Mouse (Mus musculus): ENCODE measurements at regions not wholly inside any gene's neighbourhood (a gene's known extent, or its start where the extent isn't known, plus 50 kb on each side); places are given as distances from the start of the nearest gene placed in this dataset.
A peak's percentile ranks its signal among the peaks of the same experiment; 100 is the strongest.

GRCm38 (mm10) chr19:36229941-36230340 is 110.0 kb upstream of the Ankrd1 start:
- peak; percentile 23 for DNase-seq (ENCODE audit: low read depth)

GRCm38 (mm10) chr19:36235131-36235530 is 113.0 kb upstream of the Pcgf5 start:
- no peak for DNase-seq (ENCODE audit: low read depth)

GRCm38 (mm10) chr19:36236576-36237345 is 111.3 kb upstream of the Pcgf5 start:
- no peak for DNase-seq (ENCODE audit: low read depth)

GRCm38 (mm10) chr19:36237751-36238150 is 110.4 kb upstream of the Pcgf5 start:
- peak; percentile 73 for DNase-seq (ENCODE audit: low read depth)

- no peak for DNase-seq (ENCODE audit: low read depth)
Observed at GRCm38 (mm10) chr19:36238536-36238935, 109.6 kb upstream of the Pcgf5 start.

- no peak for DNase-seq (ENCODE audit: low read depth)
Observed at GRCm38 (mm10) chr19:36242396-36242795, 105.7 kb upstream of the Pcgf5 start.

- no peak for DNase-seq (ENCODE audit: low read depth)
Observed at GRCm38 (mm10) chr19:36242946-36243345, 105.2 kb upstream of the Pcgf5 start.

GRCm38 (mm10) chr19:36252522-36252921 is 95.6 kb upstream of the Pcgf5 start:
- DNase-seq (ENCODE audit: low read depth): no peak

GRCm38 (mm10) chr19:36257748-36258538 is 90.2 kb upstream of the Pcgf5 start:
- peak; percentile 26 for DNase-seq (ENCODE audit: low read depth)

GRCm38 (mm10) chr19:36261819-36262218 is 86.3 kb upstream of the Pcgf5 start:
- no peak for DNase-seq (ENCODE audit: low read depth)

GRCm38 (mm10) chr19:36263923-36264322 is 84.2 kb upstream of the Pcgf5 start:
- DNase-seq (ENCODE audit: low read depth): no peak

GRCm38 (mm10) chr19:36264397-36264796 is 83.7 kb upstream of the Pcgf5 start:
- DNase-seq (ENCODE audit: low read depth): peak; percentile 15

- no peak for DNase-seq (ENCODE audit: low read depth)
Observed at GRCm38 (mm10) chr19:36265276-36265675, 82.8 kb upstream of the Pcgf5 start.

GRCm38 (mm10) chr19:36266346-36266745 is 81.8 kb upstream of the Pcgf5 start:
- DNase-seq (ENCODE audit: low read depth): no peak

- DNase-seq (ENCODE audit: low read depth): no peak
Observed at GRCm38 (mm10) chr19:36273466-36273865, 74.6 kb upstream of the Pcgf5 start.

- DNase-seq (ENCODE audit: low read depth): no peak
Observed at GRCm38 (mm10) chr19:36285465-36285864, 62.6 kb upstream of the Pcgf5 start.

GRCm38 (mm10) chr19:36290778-36291177 is 57.3 kb upstream of the Pcgf5 start:
- peak; percentile 72 for DNase-seq (ENCODE audit: low read depth)

GRCm38 (mm10) chr19:36293177-36293969 is 54.7 kb upstream of the Pcgf5 start:
- DNase-seq (ENCODE audit: low read depth): no peak

All from NIH3T3 (cell line).